Mouse (Mus musculus) forebrain, embryonic 16.5 days (tissue): Measurements from ENCODE around the gene Apcs. TPM values are rescaled to one million over a fixed set of nuclear protein-coding genes. Genes with fewer than 3 reads are reported as not detected.

Experiments used
- ATAC-seq: fragments of 200-750 bp; cut with Nextera tagmentation; 2 replicates; pipeline ENCODE4 v1.8.0; 2017; ENCODE audit warnings: mild to moderate bottlenecking, moderate library complexity
- H3K27ac ChIP-seq: fragments of 300-500 bp; sonication (generic); 2 replicates; pipeline ENCODE4 v1.5.1; 2014; ENCODE audit warnings: low read length, control low read depth
- H3K27me3 ChIP-seq: fragments of 300-500 bp; sonication (generic); replicated peaks from 2 replicates; pipeline ENCODE4 v1.6.1; 2014; ENCODE audit warnings: low read length; ENCODE audit not compliant: control insufficient read depth, insufficient read depth
- H3K36me3 ChIP-seq: fragments of 300-500 bp; sonication (generic); 2 replicates; pipeline ENCODE4 v1.6.1; 2014; ENCODE audit not compliant: control insufficient read depth, insufficient read depth
- H3K4me1 ChIP-seq: fragments of 300-500 bp; sonication (generic); replicated peaks from 2 replicates; pipeline ENCODE4 v1.6.1; 2014; ENCODE audit warnings: low read length; ENCODE audit not compliant: control insufficient read depth, insufficient read depth
- H3K4me2 ChIP-seq: fragments of 300-500 bp; sonication (generic); 2 replicates; pipeline ENCODE4 v1.6.1; 2014; ENCODE audit warnings: mild to moderate bottlenecking, low read length, control low read depth
- H3K4me3 ChIP-seq: fragments of 300-500 bp; sonication (generic); replicated peaks from 2 replicates; pipeline ENCODE4 v1.5.1; 2014; ENCODE audit warnings: mild to moderate bottlenecking, low read length, control low read depth
- H3K9ac ChIP-seq: fragments of 300-500 bp; sonication (generic); replicated peaks from 2 replicates; pipeline ENCODE4 v1.6.1; 2014; ENCODE audit warnings: low read depth, low read length, control low read depth
- H3K9me3 ChIP-seq: fragments of 300-500 bp; sonication (generic); 2 replicates; pipeline ENCODE4 v1.6.1; 2016; ENCODE audit warnings: low read length; ENCODE audit not compliant: control insufficient read depth
- WGBS: fragments of 180-500 bp; shearing (Covaris S2); extraction: QIAGEN DNeasy Blood & Tissue Kit; methylation state at CpG from one replicate; pipeline ENCODE4 v1.1.7; 2014; 5-methylcytosine and 5-hydroxymethylcytosine counted together
- polyA plus RNA-seq: library from polyadenylated mRNA; unstranded; fragments of >200 nt; fragmentation: Nextera tagmentation; extraction: Ambion mirVana; gene quantifications from 2 replicates; pipeline ENCODE4 v1.2.1, GENCODE M21; 2015

Gene Apcs
- polyA plus RNA-seq, 1 experiment from 2014 or later: not detected

DNA sequence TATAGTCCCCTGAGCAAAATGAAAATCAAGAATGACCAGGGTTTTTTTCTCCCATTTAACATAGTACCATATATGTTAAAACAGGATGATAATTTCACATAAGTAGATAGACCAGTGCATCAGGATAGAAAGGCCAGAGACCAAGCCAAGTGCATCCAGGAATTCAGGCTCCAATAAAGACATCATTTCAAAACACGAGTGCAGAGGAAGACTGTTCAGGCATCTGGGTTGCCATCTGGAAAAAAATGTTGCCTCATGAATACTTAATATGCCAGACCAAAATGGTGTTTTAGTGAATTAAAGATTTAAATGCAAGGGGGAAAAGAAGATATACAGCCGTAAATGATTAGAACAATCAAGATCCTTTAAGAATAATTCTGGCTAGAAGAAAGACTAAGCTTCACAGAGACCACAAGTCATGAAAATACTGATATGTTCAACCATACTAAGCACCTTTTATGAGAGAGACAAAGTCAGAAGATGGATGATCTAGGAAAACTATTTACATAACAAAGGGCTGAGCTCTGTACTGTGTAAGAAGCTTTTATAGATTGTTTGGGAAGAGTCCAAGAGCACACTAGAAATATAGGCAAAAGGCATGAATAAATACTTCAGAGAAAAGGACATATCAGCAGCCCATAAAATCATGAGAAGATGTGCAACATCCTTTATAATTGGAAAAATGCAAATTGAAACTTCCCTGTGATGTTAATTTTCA lies 47.6 kb downstream of the Apcs start:
- H3K27me3 ChIP-seq: no peaks in the 10 kb centered on the region
- 43% methylated on average over 2 of the region's 2 CpGs for WGBS
- H3K27ac ChIP-seq: no peak overlapping the region
- no peaks in the 10 kb centered on the region for H3K9me3 ChIP-seq
- ATAC-seq: no peak
- H3K4me2 ChIP-seq: no peak overlapping the region
- H3K36me3 ChIP-seq: no peaks in the 10 kb centered on the region
- H3K4me3 ChIP-seq: no peak overlapping the region
- no peak overlapping the region for H3K9ac ChIP-seq
- no peaks in the 10 kb centered on the region for H3K4me1 ChIP-seq

Other genes starting within 250 kb of the Apcs start
- not detected in 2 replicates for gene Crp, start 197.0 kb downstream of the Apcs start, polyA plus RNA-seq
- not detected in 2 replicates for gene Olfr16, start 55.4 kb upstream of the Apcs start, polyA plus RNA-seq
- not detected in 2 replicates for gene Olfr1408, start 242.3 kb upstream of the Apcs start, polyA plus RNA-seq